Mouse (Mus musculus): Measurements from ENCODE around the gene Midn. TPM values are rescaled to one million over a fixed set of nuclear protein-coding genes. Genes with fewer than 3 reads are reported as not detected.
A peak's percentile ranks its signal among the peaks of the same experiment; 100 is the strongest.

Midn gene
- polyA plus RNA-seq, 1 experiment from 2014 or later = 29.3 TPM

- Histone ChIP-seq H3K27ac (ENCODE audit: low read length) (no peak overlapping the region), H3K9me3 (ENCODE audit: control insufficient read depth, low read depth, low read length) (no peaks in the 10 kb centered on the region), H3K9ac (replicated peaks; ENCODE audit: low read depth, low read length) (no peak overlapping the region), H3K4me3 (ENCODE audit: low read depth, low read length) (no peak overlapping the region), H3K36me3 (ENCODE audit: control insufficient read depth, insufficient read depth, low read length) (peaks cover 53% of the 10 kb centered on the region), H3K27me3 (ENCODE audit: control insufficient read depth, insufficient read depth, low read length) (0 out of 2 replicates have a peak, but pooled peaks cover 3% of the 10 kb centered on the region), H3K4me2 (replicated peaks; ENCODE audit: low read depth, low read length) (no peak overlapping the region), H3K4me1 (ENCODE audit: control insufficient read depth, insufficient read depth, low read length) (peaks cover 6% of the 10 kb centered on the region; the same call in 1 of the 2 replicates)
- 52% methylated on average over 27 of the region's 27 CpGs for WGBS
- no peak for ATAC-seq (ENCODE audit: insufficient number of reproducible peaks, insufficient read depth, low FRiP score, low read depth)
Measured at GRCm38 (mm10) chr10:80131952-80132350, 16.1 kb upstream of the Midn start.

- no peaks in the 10 kb centered on the region for H3K9me3 ChIP-seq (ENCODE audit: control insufficient read depth, low read depth, low read length)
- no peak overlapping the region for H3K4me2 ChIP-seq (replicated peaks; ENCODE audit: low read depth, low read length)
- H3K36me3 ChIP-seq (ENCODE audit: control insufficient read depth, insufficient read depth, low read length) = peaks cover 40% of the 10 kb centered on the region
- H3K4me1 ChIP-seq (ENCODE audit: control insufficient read depth, insufficient read depth, low read length) = peaks cover 14% of the 10 kb centered on the region; the same call in 1 of the 2 replicates
- H3K27ac ChIP-seq (ENCODE audit: low read length) = no peak overlapping the region
- no peak overlapping the region for H3K4me3 ChIP-seq (ENCODE audit: low read depth, low read length)
- no peak for ATAC-seq (ENCODE audit: insufficient number of reproducible peaks, insufficient read depth, low FRiP score, low read depth)
- WGBS = 77% methylated on average over 8 of the region's 8 CpGs
- 0 out of 2 replicates have a peak, but pooled peaks cover 7% of the 10 kb centered on the region for H3K27me3 ChIP-seq (ENCODE audit: control insufficient read depth, insufficient read depth, low read length)
- no peak overlapping the region for H3K9ac ChIP-seq (replicated peaks; ENCODE audit: low read depth, low read length)
Measured at GRCm38 (mm10) chr10:80133226-80133849, 14.7 kb upstream of the Midn start.

- Histone ChIP-seq H3K27ac (ENCODE audit: low read length) (no peak overlapping the region), H3K9me3 (ENCODE audit: control insufficient read depth, low read depth, low read length) (no peaks in the 10 kb centered on the region), H3K4me3 (ENCODE audit: low read depth, low read length) (no peak overlapping the region), H3K4me1 (ENCODE audit: control insufficient read depth, insufficient read depth, low read length) (peaks cover 17% of the 10 kb centered on the region; the same call in 1 of the 2 replicates), H3K27me3 (ENCODE audit: control insufficient read depth, insufficient read depth, low read length) (0 out of 2 replicates have a peak, but pooled peaks cover 7% of the 10 kb centered on the region), H3K4me2 (replicated peaks; ENCODE audit: low read depth, low read length) (no peak overlapping the region), H3K9ac (replicated peaks; ENCODE audit: low read depth, low read length) (no peak overlapping the region), H3K36me3 (ENCODE audit: control insufficient read depth, insufficient read depth, low read length) (peaks cover 29% of the 10 kb centered on the region)
- no peak for ATAC-seq (ENCODE audit: insufficient number of reproducible peaks, insufficient read depth, low FRiP score, low read depth)
- 87% methylated on average over 9 of the region's 9 CpGs for WGBS
Measured at GRCm38 (mm10) chr10:80134421-80134820, 13.7 kb upstream of the Midn start.

- Histone ChIP-seq H3K4me1 (ENCODE audit: control insufficient read depth, insufficient read depth, low read length) (peaks cover 13% of the 10 kb centered on the region; the same call in 1 of the 2 replicates), H3K27me3 (ENCODE audit: control insufficient read depth, insufficient read depth, low read length) (0 out of 2 replicates have a peak, but pooled peaks cover 7% of the 10 kb centered on the region), H3K9ac (replicated peaks; ENCODE audit: low read depth, low read length) (no peak overlapping the region), H3K9me3 (ENCODE audit: control insufficient read depth, low read depth, low read length) (no peaks in the 10 kb centered on the region), H3K4me2 (replicated peaks; ENCODE audit: low read depth, low read length) (no peak overlapping the region), H3K27ac (ENCODE audit: low read length) (no peak overlapping the region), H3K4me3 (ENCODE audit: low read depth, low read length) (no peak overlapping the region), H3K36me3 (ENCODE audit: control insufficient read depth, insufficient read depth, low read length) (peaks cover 22% of the 10 kb centered on the region)
- 85% methylated on average over 10 of the region's 10 CpGs for WGBS
- ATAC-seq (ENCODE audit: insufficient number of reproducible peaks, insufficient read depth, low FRiP score, low read depth) = no peak
Measured at GRCm38 (mm10) chr10:80135161-80135560, 12.9 kb upstream of the Midn start.

- WGBS = 97% methylated on average over 1 of the region's 1 CpGs
- peaks cover 19% of the 10 kb centered on the region for H3K36me3 ChIP-seq (ENCODE audit: control insufficient read depth, insufficient read depth, low read length)
- H3K4me1 ChIP-seq (ENCODE audit: control insufficient read depth, insufficient read depth, low read length) = peaks cover 13% of the 10 kb centered on the region; the same call in 1 of the 2 replicates
Measured at GRCm38 (mm10) chr10:80135641-80136040, 12.4 kb upstream of the Midn start.

GRCm38 (mm10) chr10:80136179-80136951, 11.7 kb upstream of the Midn start:
- Histone ChIP-seq H3K9me3 (ENCODE audit: control insufficient read depth, low read depth, low read length) (no peaks in the 10 kb centered on the region), H3K9ac (replicated peaks; ENCODE audit: low read depth, low read length) (no peak overlapping the region; the same call in 1 of the 2 replicates), H3K36me3 (ENCODE audit: control insufficient read depth, insufficient read depth, low read length) (peaks cover 11% of the 10 kb centered on the region), H3K27ac (ENCODE audit: low read length) (no peak overlapping the region), H3K4me2 (replicated peaks; ENCODE audit: low read depth, low read length) (peak overlapping the region; percentile 97), H3K27me3 (ENCODE audit: control insufficient read depth, insufficient read depth, low read length) (0 out of 2 replicates have a peak, but pooled peaks cover 7% of the 10 kb centered on the region), H3K4me3 (ENCODE audit: low read depth, low read length) (peak overlapping the region; percentile 73; the same call in 1 of the 2 replicates), H3K4me1 (ENCODE audit: control insufficient read depth, insufficient read depth, low read length) (peaks cover 17% of the 10 kb centered on the region; the same call in 1 of the 2 replicates)
- WGBS = 14% methylated on average over 40 of the region's 49 CpGs
- ATAC-seq (ENCODE audit: insufficient number of reproducible peaks, insufficient read depth, low FRiP score, low read depth) = no peak

More at GRCm38 (mm10) chr10:80135641-80136040, 12.4 kb upstream of the Midn start:
- no peak overlapping the region for H3K4me3 ChIP-seq (ENCODE audit: low read depth, low read length)
- 0 out of 2 replicates have a peak, but pooled peaks cover 7% of the 10 kb centered on the region for H3K27me3 ChIP-seq (ENCODE audit: control insufficient read depth, insufficient read depth, low read length)
- H3K9me3 ChIP-seq (ENCODE audit: control insufficient read depth, low read depth, low read length) = no peaks in the 10 kb centered on the region
- H3K4me2 ChIP-seq (replicated peaks; ENCODE audit: low read depth, low read length) = no peak overlapping the region
- ATAC-seq (ENCODE audit: insufficient number of reproducible peaks, insufficient read depth, low FRiP score, low read depth) = no peak
- no peak overlapping the region for H3K9ac ChIP-seq (replicated peaks; ENCODE audit: low read depth, low read length)
- H3K27ac ChIP-seq (ENCODE audit: low read length) = no peak overlapping the region

- peaks cover 7% of the 10 kb centered on the region for H3K36me3 ChIP-seq (ENCODE audit: control insufficient read depth, insufficient read depth, low read length)
- H3K27me3 ChIP-seq (ENCODE audit: control insufficient read depth, insufficient read depth, low read length) = 0 out of 2 replicates have a peak, but pooled peaks cover 7% of the 10 kb centered on the region
- H3K4me3 ChIP-seq (ENCODE audit: low read depth, low read length) = peak overlapping the region; percentile 73
- 5% methylated on average over 29 of the region's 29 CpGs for WGBS
- H3K27ac ChIP-seq (ENCODE audit: low read length) = 0 out of 2 replicates have a peak overlapping the region, but pooled peaks have one; percentile 79
- H3K9me3 ChIP-seq (ENCODE audit: control insufficient read depth, low read depth, low read length) = no peaks in the 10 kb centered on the region
- peak overlapping the region; percentile 97 for H3K4me2 ChIP-seq (replicated peaks; ENCODE audit: low read depth, low read length)
- H3K4me1 ChIP-seq (ENCODE audit: control insufficient read depth, insufficient read depth, low read length) = peaks cover 17% of the 10 kb centered on the region; the same call in 1 of the 2 replicates
- H3K9ac ChIP-seq (replicated peaks; ENCODE audit: low read depth, low read length) = no peak overlapping the region
- ATAC-seq (ENCODE audit: insufficient number of reproducible peaks, insufficient read depth, low FRiP score, low read depth) = no peak
Measured at GRCm38 (mm10) chr10:80136952-80137625, 11.0 kb upstream of the Midn start.
